Mouse (Mus musculus) ES-Bruce4 (cell line): ENCODE measurements at regions not wholly inside any gene's neighbourhood (a gene's known extent, or its start where the extent isn't known, plus 50 kb on each side); places are given as distances from the start of the nearest gene placed in this dataset.

Experiments used
- H3K27ac ChIP-seq: 2 replicates; pipeline ENCODE4 v1.5.1; 2012; ENCODE audit warnings: low read length, inconsistent platforms; ENCODE audit not compliant: insufficient read depth
- H3K27me3 ChIP-seq: 2 replicates; pipeline ENCODE4 v1.6.1; 2012; ENCODE audit warnings: mild to moderate bottlenecking, low read length, inconsistent platforms; ENCODE audit not compliant: control insufficient read depth, poor library complexity, insufficient read depth, severe bottlenecking
- H3K36me3 ChIP-seq: 2 replicates; pipeline ENCODE4 v1.6.1; 2012; ENCODE audit warnings: inconsistent platforms, mild to moderate bottlenecking, low read length, moderate library complexity; ENCODE audit not compliant: control insufficient read depth, poor library complexity, insufficient read depth, severe bottlenecking
- H3K4me1 ChIP-seq: one replicate; pipeline ENCODE4 v1.8.1; 2011; ENCODE audit warnings: low read length; ENCODE audit not compliant: control insufficient read depth, insufficient read depth
- H3K4me3 ChIP-seq: 2 replicates; pipeline ENCODE4 v1.5.1; 2011; ENCODE audit warnings: low read depth, mild to moderate bottlenecking, low read length
- H3K9ac ChIP-seq: 2 replicates; pipeline ENCODE4 v1.6.1; 2012; ENCODE audit warnings: low read depth, mild to moderate bottlenecking, inconsistent platforms; ENCODE audit not compliant: poor library complexity, severe bottlenecking
- H3K9me3 ChIP-seq: replicated peaks from 2 replicates; pipeline ENCODE4 v1.6.1; 2012; ENCODE audit warnings: mild to moderate bottlenecking, low read length, inconsistent platforms; ENCODE audit not compliant: control insufficient read depth, poor library complexity, insufficient read depth, severe bottlenecking
- CTCF ChIP-seq: IDR thresholded peaks from one replicate; pipeline ENCODE4 v1.8.1; 2011; ENCODE audit warnings: low read depth, low read length
- EP300 ChIP-seq: IDR thresholded peaks from 2 replicates; pipeline ENCODE4 v1.6.1; 2011; ENCODE audit warnings: low read depth, low read length; ENCODE audit not compliant: insufficient read depth
- POLR2A ChIP-seq: IDR thresholded peaks from one replicate; pipeline ENCODE4 v1.8.1; 2011; ENCODE audit warnings: low read length; ENCODE audit not compliant: insufficient read depth

DNA sequence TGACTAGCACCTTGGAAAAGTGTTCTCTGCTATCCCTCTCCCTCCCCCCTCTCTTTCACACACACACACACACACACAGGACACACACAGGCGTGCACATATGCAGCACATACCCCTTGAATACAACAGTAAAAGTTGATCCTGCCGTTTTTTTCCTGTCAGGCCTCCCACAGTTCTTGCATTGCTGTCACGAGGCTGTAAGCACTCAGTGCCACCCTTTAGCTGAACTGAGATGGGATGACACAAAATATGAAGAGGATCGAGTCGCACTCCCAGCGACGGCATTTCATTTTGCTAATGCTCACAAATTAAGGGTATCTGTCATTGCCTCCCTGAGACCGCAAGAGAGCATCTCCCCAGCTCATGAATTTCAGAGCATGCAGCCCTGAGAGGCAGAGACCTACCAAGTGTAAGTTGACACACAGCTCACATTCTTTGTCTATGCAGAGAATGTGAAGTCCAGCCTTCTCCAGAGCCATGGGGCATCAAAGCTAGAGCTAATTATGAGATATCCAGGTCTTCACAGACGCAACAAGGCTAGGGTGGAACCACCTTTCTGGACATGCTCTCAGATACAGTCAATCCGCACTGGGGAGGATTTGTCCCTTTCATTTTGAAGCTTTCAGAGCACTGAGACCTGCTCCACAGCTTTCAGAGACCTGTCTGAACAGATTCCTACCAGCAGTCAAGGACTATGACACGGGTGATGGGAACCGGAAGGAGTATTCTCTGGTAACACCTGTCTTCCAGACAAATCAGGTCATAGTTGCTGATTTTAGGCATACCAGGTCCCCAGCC is 152.3 kb downstream of the Cmpk2 start:
- no peak overlapping the region for H3K4me3 ChIP-seq
- no peaks in the 10 kb centered on the region for H3K4me1 ChIP-seq
- no peaks in the 10 kb centered on the region for H3K36me3 ChIP-seq
- H3K27ac ChIP-seq = no peak overlapping the region
- H3K27me3 ChIP-seq = no peaks in the 10 kb centered on the region
- TF ChIP-seq CTCF = no peak
- TF ChIP-seq EP300 = no peak
- TF ChIP-seq POLR2A = no peak
- no peaks in the 10 kb centered on the region for H3K9me3 ChIP-seq
- H3K9ac ChIP-seq = no peak overlapping the region

DNA sequence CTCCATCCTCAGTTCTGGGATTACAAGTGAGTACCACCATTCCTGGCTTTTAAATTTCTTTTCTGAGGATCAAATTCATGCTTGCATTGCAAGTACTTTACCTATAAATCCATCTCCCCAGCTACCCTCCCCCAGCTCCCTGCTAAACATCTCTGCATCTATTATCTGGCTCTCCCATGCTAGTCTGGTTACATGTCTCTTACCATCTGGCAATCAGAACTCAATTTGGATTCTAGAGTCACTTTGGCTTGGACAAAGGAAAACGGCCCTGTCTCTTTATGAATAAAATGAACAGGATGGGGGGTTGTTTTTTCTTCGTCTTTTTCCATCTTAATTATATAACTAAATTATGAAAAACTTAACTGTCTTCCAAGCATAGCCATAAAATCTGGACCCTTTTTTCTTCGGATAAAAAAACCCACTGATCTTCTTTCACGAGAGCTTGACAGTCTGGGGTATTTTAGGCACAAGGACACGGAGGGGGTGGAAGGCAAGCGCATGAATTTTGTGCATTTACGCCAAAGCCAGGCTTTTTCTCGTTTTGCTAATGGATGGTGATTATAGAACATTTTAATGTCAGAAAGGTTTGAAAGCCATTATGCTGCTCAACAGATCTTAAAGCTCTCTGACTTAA is 151.6 kb downstream of the Cmpk2 start:
- H3K36me3 ChIP-seq = no peaks in the 10 kb centered on the region
- no peak overlapping the region for H3K27ac ChIP-seq
- TF ChIP-seq EP300 (no peak), CTCF (no peak), POLR2A (no peak)

GRCm38 (mm10) chr12:26617969-26618368 is 149.0 kb downstream of the Cmpk2 start:
- H3K4me3 ChIP-seq = no peak overlapping the region
- H3K9ac ChIP-seq = no peak overlapping the region
- no peaks in the 10 kb centered on the region for H3K27me3 ChIP-seq
- no peaks in the 10 kb centered on the region for H3K4me1 ChIP-seq
- H3K9me3 ChIP-seq = no peaks in the 10 kb centered on the region
- H3K27ac ChIP-seq = no peak overlapping the region
- no peaks in the 10 kb centered on the region for H3K36me3 ChIP-seq
- no peak for TF ChIP-seq EP300
- no peak for TF ChIP-seq POLR2A

More for the DNA sequence above, 151.6 kb downstream of the Cmpk2 start:
- Histone ChIP-seq H3K9me3 (no peaks in the 10 kb centered on the region), H3K27me3 (no peaks in the 10 kb centered on the region), H3K4me3 (no peak overlapping the region), H3K9ac (no peak overlapping the region), H3K4me1 (no peaks in the 10 kb centered on the region)

DNA sequence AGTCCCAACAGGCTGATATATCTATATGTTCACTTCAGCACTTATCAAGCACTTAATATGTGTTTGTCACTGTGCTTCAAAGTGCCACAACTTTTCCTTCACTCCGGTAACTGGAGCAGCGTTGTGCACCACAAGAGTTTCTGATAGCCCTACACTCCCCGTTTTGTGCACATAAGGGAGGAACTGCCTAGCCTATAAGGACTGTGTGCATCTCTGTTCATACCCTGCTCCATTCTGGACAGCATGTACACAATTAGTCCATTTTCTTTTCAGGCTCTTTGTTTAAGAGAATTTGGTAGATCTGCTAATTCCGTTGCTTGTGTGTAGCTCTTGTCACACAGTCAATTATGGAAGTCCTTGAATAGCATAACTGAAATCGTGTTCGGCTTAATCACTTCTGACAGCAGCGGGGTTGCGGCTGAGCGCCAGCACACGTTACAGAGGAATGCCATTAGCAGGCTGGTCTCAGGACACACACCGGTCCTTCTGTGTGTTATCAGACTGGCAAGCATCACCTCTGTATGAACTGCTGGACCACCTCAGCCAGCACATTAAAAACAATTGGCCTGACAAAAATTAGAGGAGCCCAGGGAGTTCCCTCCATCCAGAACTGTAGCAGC is 144.2 kb downstream of the Cmpk2 start:
- H3K9ac ChIP-seq = no peak overlapping the region
- H3K4me1 ChIP-seq = no peaks in the 10 kb centered on the region
- TF ChIP-seq POLR2A = no peak
- TF ChIP-seq EP300 = no peak
- TF ChIP-seq CTCF = no peak
- no peak overlapping the region for H3K27ac ChIP-seq
- no peak overlapping the region for H3K4me3 ChIP-seq
- H3K36me3 ChIP-seq = no peaks in the 10 kb centered on the region
- no peaks in the 10 kb centered on the region for H3K27me3 ChIP-seq
- no peaks in the 10 kb centered on the region for H3K9me3 ChIP-seq

DNA sequence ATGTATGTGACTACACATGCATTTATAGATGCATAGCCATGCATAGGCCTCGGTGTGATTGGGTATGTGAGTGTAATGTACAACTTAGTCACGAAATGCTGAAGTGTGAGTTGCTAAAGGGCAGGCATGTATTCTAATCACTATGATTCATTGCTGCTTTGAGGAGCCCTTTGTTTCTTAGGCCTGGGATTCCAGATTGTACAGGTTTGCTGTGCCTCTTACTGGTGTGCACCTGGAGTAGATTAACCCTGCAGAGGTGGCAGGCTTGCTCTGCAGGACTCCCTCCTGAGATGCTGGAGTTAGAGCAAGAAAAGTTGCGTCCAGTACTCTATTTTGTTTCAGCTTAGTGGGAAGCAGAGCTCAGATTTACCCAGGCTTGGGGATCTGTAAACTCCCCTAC is 141.1 kb downstream of the Cmpk2 start:
- no peak for TF ChIP-seq EP300
- no peak overlapping the region for H3K9ac ChIP-seq
- H3K27me3 ChIP-seq = no peaks in the 10 kb centered on the region
- no peaks in the 10 kb centered on the region for H3K9me3 ChIP-seq
- H3K4me3 ChIP-seq = no peak overlapping the region
- no peaks in the 10 kb centered on the region for H3K4me1 ChIP-seq
- no peak overlapping the region for H3K27ac ChIP-seq
- H3K36me3 ChIP-seq = no peaks in the 10 kb centered on the region

DNA sequence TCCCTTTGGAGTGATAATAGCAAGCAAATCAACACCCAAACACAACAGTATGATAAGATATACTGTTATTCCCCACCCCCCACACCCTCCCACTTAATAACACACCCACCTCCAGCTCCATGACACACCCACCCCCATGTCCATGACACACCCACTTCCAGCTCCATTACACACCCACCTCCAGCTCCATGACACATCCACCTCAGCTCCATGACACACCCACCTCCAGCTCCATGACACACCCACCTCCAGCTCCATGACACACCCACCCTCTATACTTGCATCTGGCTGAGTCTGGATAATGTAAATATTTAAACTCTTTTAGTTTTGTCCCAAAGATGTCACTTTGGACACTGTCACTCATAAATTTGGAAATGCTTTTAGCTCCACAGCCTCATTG is 129.5 kb downstream of the Cmpk2 start:
- no peaks in the 10 kb centered on the region for H3K27me3 ChIP-seq
- no peaks in the 10 kb centered on the region for H3K4me1 ChIP-seq
- no peaks in the 10 kb centered on the region for H3K9me3 ChIP-seq
- H3K4me3 ChIP-seq = no peak overlapping the region
- no peaks in the 10 kb centered on the region for H3K36me3 ChIP-seq
- H3K27ac ChIP-seq = no peak overlapping the region
- no peak overlapping the region for H3K9ac ChIP-seq
- no peak for TF ChIP-seq EP300
- TF ChIP-seq CTCF = no peak
- no peak for TF ChIP-seq POLR2A
